Mouse (Mus musculus) hindbrain, embryonic 13.5 days (tissue): ENCODE measurements around the gene Ogfod3. TPM values are rescaled to one million over a fixed set of nuclear protein-coding genes. Genes with fewer than 3 reads are reported as not detected.

ENCODE experiments used
- ATAC-seq: fragments of 200-750 bp; cut with Nextera tagmentation; 2 replicates; pipeline ENCODE4 v1.8.0; 2017; ENCODE audit warnings: moderate TSS enrichment; ENCODE audit not compliant: low FRiP score
- H3K27ac ChIP-seq: fragments of 300-500 bp; sonication (generic); 2 replicates; pipeline ENCODE4 v1.5.1; 2015; ENCODE audit warnings: inconsistent platforms, mild to moderate bottlenecking, moderate library complexity
- H3K27me3 ChIP-seq: fragments of 300-500 bp; sonication (generic); 2 replicates; pipeline ENCODE4 v1.6.1; 2015; ENCODE audit warnings: mild to moderate bottlenecking, inconsistent platforms
- H3K36me3 ChIP-seq: fragments of 300-500 bp; sonication (generic); 2 replicates; pipeline ENCODE4 v1.6.1; 2015; ENCODE audit warnings: mild to moderate bottlenecking, inconsistent platforms
- H3K4me1 ChIP-seq: fragments of 300-500 bp; sonication (generic); replicated peaks from 2 replicates; pipeline ENCODE4 v1.6.1; 2015; ENCODE audit warnings: inconsistent platforms
- H3K4me2 ChIP-seq: fragments of 300-500 bp; sonication (generic); 2 replicates; pipeline ENCODE4 v1.6.1; 2015; ENCODE audit warnings: inconsistent platforms, mild to moderate bottlenecking, moderate library complexity
- H3K4me3 ChIP-seq: fragments of 300-500 bp; sonication (generic); 2 replicates; pipeline ENCODE4 v1.5.1; 2015; ENCODE audit warnings: mild to moderate bottlenecking, inconsistent platforms
- H3K9ac ChIP-seq: fragments of 300-500 bp; sonication (generic); 2 replicates; pipeline ENCODE4 v1.6.1; 2015; ENCODE audit warnings: mild to moderate bottlenecking, inconsistent platforms
- H3K9me3 ChIP-seq: fragments of 300-500 bp; sonication (generic); 2 replicates; pipeline ENCODE4 v1.6.1; 2016; ENCODE audit warnings: inconsistent platforms
- WGBS: fragments of 180-500 bp; shearing (Covaris S2); methylation state at CpG from one replicate; pipeline ENCODE4 v1.1.7; 2015; 5-methylcytosine and 5-hydroxymethylcytosine counted together
- polyA plus RNA-seq: library from polyadenylated mRNA; unstranded; fragments of >200 nt; fragmentation: Nextera tagmentation; extraction: Ambion mirVana; gene quantifications from 2 replicates; pipeline ENCODE4 v1.2.1, GENCODE M21; 2015

The Ogfod3 gene
- polyA plus RNA-seq, 1 experiment from 2014 or later = 24.2 TPM

GRCm38 (mm10) chr11:121228129-121229017, 23.9 kb upstream of the Ogfod3 start:
- peak overlapping the region; percentile 86 for H3K9ac ChIP-seq
- peaks cover 39% of the 10 kb centered on the region for H3K36me3 ChIP-seq
- peak overlapping the region; percentile 75 for H3K4me3 ChIP-seq
- peak; percentile 39 for ATAC-seq
- H3K27ac ChIP-seq = peak overlapping the region; percentile 77
- H3K4me1 ChIP-seq = peaks cover 29% of the 10 kb centered on the region
- peak overlapping the region; percentile 87 for H3K4me2 ChIP-seq
- 29% methylated on average over 21 of the region's 21 CpGs for WGBS
- no peaks in the 10 kb centered on the region for H3K9me3 ChIP-seq
- H3K27me3 ChIP-seq = no peaks in the 10 kb centered on the region

GRCm38 (mm10) chr11:121221321-121222010, 17.0 kb upstream of the Ogfod3 start:
- no peak overlapping the region for H3K4me3 ChIP-seq
- no peaks in the 10 kb centered on the region for H3K9me3 ChIP-seq
- H3K9ac ChIP-seq = no peak overlapping the region
- H3K4me1 ChIP-seq = no peaks in the 10 kb centered on the region
- H3K27me3 ChIP-seq = no peaks in the 10 kb centered on the region
- ATAC-seq = no peak
- WGBS = 95% methylated on average over 6 of the region's 6 CpGs
- no peak overlapping the region for H3K4me2 ChIP-seq
- H3K36me3 ChIP-seq = peaks cover 95% of the 10 kb centered on the region
- H3K27ac ChIP-seq = no peak overlapping the region

GRCm38 (mm10) chr11:121220771-121221170, 16.3 kb upstream of the Ogfod3 start:
- H3K9ac ChIP-seq = no peak overlapping the region
- H3K4me2 ChIP-seq = no peak overlapping the region
- no peaks in the 10 kb centered on the region for H3K9me3 ChIP-seq
- no peaks in the 10 kb centered on the region for H3K4me1 ChIP-seq
- peaks cover 95% of the 10 kb centered on the region for H3K36me3 ChIP-seq
- H3K27me3 ChIP-seq = no peaks in the 10 kb centered on the region
- WGBS = 95% methylated on average over 5 of the region's 5 CpGs
- H3K4me3 ChIP-seq = no peak overlapping the region
- no peak overlapping the region for H3K27ac ChIP-seq
- ATAC-seq = no peak

- H3K4me1 ChIP-seq = no peaks in the 10 kb centered on the region
- no peak for ATAC-seq
- H3K4me2 ChIP-seq = no peak overlapping the region
- H3K4me3 ChIP-seq = no peak overlapping the region
- 95% methylated on average over 11 of the region's 11 CpGs for WGBS
- H3K36me3 ChIP-seq = peaks cover 88% of the 10 kb centered on the region
- H3K9me3 ChIP-seq = no peaks in the 10 kb centered on the region
- H3K9ac ChIP-seq = no peak overlapping the region
- no peak overlapping the region for H3K27ac ChIP-seq
- H3K27me3 ChIP-seq = no peaks in the 10 kb centered on the region
Measured at GRCm38 (mm10) chr11:121219776-121220175, 15.3 kb upstream of the Ogfod3 start.

- H3K4me3 ChIP-seq = no peak overlapping the region
Measured at GRCm38 (mm10) chr11:121216831-121217230, 12.3 kb upstream of the Ogfod3 start.

GRCm38 (mm10) chr11:121203859-121204160, 701 bp downstream of the Ogfod3 start:
- Histone ChIP-seq H3K9ac (peak overlapping the region; percentile 88), H3K27me3 (no peaks in the 10 kb centered on the region), H3K4me2 (peak overlapping the region; percentile 71), H3K9me3 (no peaks in the 10 kb centered on the region), H3K27ac (peak overlapping the region; percentile 92), H3K36me3 (peaks cover 14% of the 10 kb centered on the region), H3K4me1 (peaks cover 15% of the 10 kb centered on the region), H3K4me3 (peak overlapping the region; percentile 72)
- 0% methylated on average over 5 of the region's 5 CpGs for WGBS
- ATAC-seq = no peak

More at GRCm38 (mm10) chr11:121216831-121217230, 12.3 kb upstream of the Ogfod3 start:
- H3K4me1 ChIP-seq = no peaks in the 10 kb centered on the region
- WGBS = 94% methylated on average over 3 of the region's 3 CpGs
- no peaks in the 10 kb centered on the region for H3K9me3 ChIP-seq
- ATAC-seq = no peak
- no peak overlapping the region for H3K4me2 ChIP-seq
- H3K27ac ChIP-seq = no peak overlapping the region
- H3K27me3 ChIP-seq = no peaks in the 10 kb centered on the region
- H3K36me3 ChIP-seq = peaks cover 69% of the 10 kb centered on the region
- H3K9ac ChIP-seq = no peak overlapping the region

GRCm38 (mm10) chr11:121201436-121202198, 2.9 kb downstream of the Ogfod3 start:
- no peak for ATAC-seq
- Histone ChIP-seq H3K27me3 (no peaks in the 10 kb centered on the region), H3K36me3 (peaks cover 11% of the 10 kb centered on the region), H3K9me3 (no peaks in the 10 kb centered on the region), H3K4me3 (no peak overlapping the region), H3K4me1 (peaks cover 15% of the 10 kb centered on the region), H3K27ac (no peak overlapping the region), H3K9ac (no peak overlapping the region), H3K4me2 (no peak overlapping the region)
- 62% methylated on average over 11 of the region's 11 CpGs for WGBS

GRCm38 (mm10) chr11:121200781-121201180, 3.7 kb downstream of the Ogfod3 start:
- no peaks in the 10 kb centered on the region for H3K9me3 ChIP-seq
- peaks cover 15% of the 10 kb centered on the region for H3K36me3 ChIP-seq
- peaks cover 15% of the 10 kb centered on the region for H3K4me1 ChIP-seq
- H3K27me3 ChIP-seq = no peaks in the 10 kb centered on the region
- no peak for ATAC-seq
- no peak overlapping the region for H3K4me3 ChIP-seq
- H3K27ac ChIP-seq = no peak overlapping the region
- WGBS = 88% methylated on average over 6 of the region's 6 CpGs
- no peak overlapping the region for H3K9ac ChIP-seq
- H3K4me2 ChIP-seq = no peak overlapping the region

GRCm38 (mm10) chr11:121199851-121200250, 4.7 kb downstream of the Ogfod3 start:
- Histone ChIP-seq H3K27ac (no peak overlapping the region), H3K4me1 (peaks cover 9% of the 10 kb centered on the region), H3K36me3 (peaks cover 21% of the 10 kb centered on the region), H3K4me3 (no peak overlapping the region), H3K9me3 (no peaks in the 10 kb centered on the region), H3K27me3 (no peaks in the 10 kb centered on the region), H3K4me2 (no peak overlapping the region), H3K9ac (no peak overlapping the region)
- 83% methylated on average over 4 of the region's 4 CpGs for WGBS
- ATAC-seq = no peak

GRCm38 (mm10) chr11:121198622-121199021, 5.9 kb downstream of the Ogfod3 start:
- no peak overlapping the region for H3K9ac ChIP-seq
- H3K4me2 ChIP-seq = no peak overlapping the region
- WGBS = 61% methylated on average over 2 of the region's 2 CpGs
- H3K27ac ChIP-seq = no peak overlapping the region
- H3K27me3 ChIP-seq = no peaks in the 10 kb centered on the region
- peaks cover 28% of the 10 kb centered on the region for H3K36me3 ChIP-seq
- H3K4me3 ChIP-seq = no peak overlapping the region
- H3K9me3 ChIP-seq = no peaks in the 10 kb centered on the region
- peaks cover 4% of the 10 kb centered on the region for H3K4me1 ChIP-seq
- ATAC-seq = no peak

- Histone ChIP-seq H3K36me3 (peaks cover 35% of the 10 kb centered on the region), H3K27me3 (no peaks in the 10 kb centered on the region), H3K27ac (no peak overlapping the region), H3K4me3 (no peak overlapping the region), H3K9me3 (no peaks in the 10 kb centered on the region), H3K4me1 (no peaks in the 10 kb centered on the region), H3K9ac (no peak overlapping the region), H3K4me2 (no peak overlapping the region)
- WGBS = 92% methylated on average over 3 of the region's 3 CpGs
- no peak for ATAC-seq
Measured at GRCm38 (mm10) chr11:121193415-121193814, 11.1 kb downstream of the Ogfod3 start.

- Histone ChIP-seq H3K27me3 (no peaks in the 10 kb centered on the region), H3K9me3 (no peaks in the 10 kb centered on the region), H3K27ac (no peak overlapping the region), H3K9ac (peak overlapping the region; percentile 39; the same call in 1 of the 2 replicates), H3K4me3 (no peak overlapping the region), H3K4me1 (no peaks in the 10 kb centered on the region), H3K36me3 (peaks cover 36% of the 10 kb centered on the region), H3K4me2 (no peak overlapping the region)
- 58% methylated on average over 2 of the region's 2 CpGs for WGBS
- no peak for ATAC-seq
Measured at GRCm38 (mm10) chr11:121192742-121193141, 11.8 kb downstream of the Ogfod3 start.
